In the genomic region with DNA sequence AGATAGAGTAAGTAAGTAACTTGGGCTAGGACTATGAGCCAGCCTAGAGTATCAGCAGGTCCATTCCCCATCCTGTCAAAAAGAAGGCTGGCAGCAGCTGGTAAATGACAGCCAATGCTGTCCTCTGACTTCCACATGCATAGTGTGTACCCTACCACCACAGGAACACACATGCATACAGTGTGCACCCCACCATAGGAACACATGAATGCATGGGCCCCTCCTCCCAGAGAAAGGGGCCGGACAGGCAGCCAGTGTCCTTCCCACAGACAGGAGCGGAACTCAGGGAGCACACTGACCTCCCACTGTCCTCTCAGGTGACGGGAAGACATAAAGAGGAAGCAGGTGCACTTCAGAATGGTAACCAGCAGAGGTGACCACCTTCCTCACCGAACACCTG, we compare ENCODE assay signal across 11 mouse cellular contexts.
DNase-seq lines count a peak whose midpoint lies in the region; ATAC-seq lines count a peak whose summit lies in the region.
"Had no signal": no experiment of that assay in that cellular context is flagged by ENCODE, and none has a peak within 500 bp of the region (broad histone marks: within the 10 kb centered on the region; RNA-seq: fewer than 3 reads in every experiment).

No protein-coding gene starts in this region.

- no peak overlapping the region for H3K4me2 ChIP-seq in embryonic facial prominence, embryonic 12.5 days (replicated peaks)
- H3K4me2 ChIP-seq in kidney, embryonic 14.5 days (replicated peaks; ENCODE audit: low read depth, low read length): no peak overlapping the region
- H3K4me2 ChIP-seq in neural tube, embryonic 13.5 days: no peak overlapping the region
- H3K4me2 ChIP-seq in neural tube, embryonic 15.5 days: no peak overlapping the region

- no peak for DNase-seq in embryonic facial prominence, embryonic 10.5 days (ENCODE audit: low spot score)
- no peak for DNase-seq in kidney, adult 18-20 months
- peak; percentile 50 for DNase-seq in yolk sac, embryonic 10.5 days (ENCODE audit: low spot score)
- DNase-seq in urinary bladder, postnatal 4 days (ENCODE audit: low spot score in 2 of 2): no peak
- DNase-seq: cerebellum, adult 9-11 months; right cerebral cortex, adult 18-20 months had no signal

- peaks cover 21% of the 10 kb centered on the region for H3K4me1 ChIP-seq in embryonic facial prominence, embryonic 12.5 days
- peaks cover 37% of the 10 kb centered on the region for H3K4me1 ChIP-seq in embryonic facial prominence, embryonic 10.5 days
- peaks cover 41% of the 10 kb centered on the region for H3K4me1 ChIP-seq in kidney, embryonic 14.5 days (ENCODE audit: control insufficient read depth, insufficient read depth, low read length)
- peaks cover 39% of the 10 kb centered on the region for H3K4me1 ChIP-seq in neural tube, embryonic 13.5 days (replicated peaks)
- H3K4me1 ChIP-seq in neural tube, embryonic 15.5 days: peaks cover 27% of the 10 kb centered on the region

- no peak overlapping the region for H3K9ac ChIP-seq in embryonic facial prominence, embryonic 12.5 days
- no peak overlapping the region for H3K9ac ChIP-seq in kidney, embryonic 14.5 days (ENCODE audit: low read depth, low read length)
- no peak overlapping the region for H3K9ac ChIP-seq in neural tube, embryonic 13.5 days
- no peak overlapping the region for H3K9ac ChIP-seq in neural tube, embryonic 15.5 days (replicated peaks)
- H3K9ac ChIP-seq: limb, embryonic 13.5 days had no signal

- H3K27ac ChIP-seq in embryonic facial prominence, embryonic 12.5 days: no peak overlapping the region
- no peak overlapping the region for H3K27ac ChIP-seq in embryonic facial prominence, embryonic 10.5 days (replicated peaks)
- H3K27ac ChIP-seq in kidney, embryonic 14.5 days (ENCODE audit: low read depth, low read length): peak overlapping the region; percentile 83
- no peak overlapping the region for H3K27ac ChIP-seq in neural tube, embryonic 13.5 days (replicated peaks)
- no peak overlapping the region for H3K27ac ChIP-seq in neural tube, embryonic 15.5 days (replicated peaks)

- H3K36me3 ChIP-seq in embryonic facial prominence, embryonic 12.5 days: no peaks in the 10 kb centered on the region
- H3K36me3 ChIP-seq in embryonic facial prominence, embryonic 10.5 days (replicated peaks): peaks cover 11% of the 10 kb centered on the region; the same call in 1 of the 2 replicates
- no peaks in the 10 kb centered on the region for H3K36me3 ChIP-seq in kidney, embryonic 14.5 days (ENCODE audit: control insufficient read depth, insufficient read depth, low read length)
- H3K36me3 ChIP-seq in neural tube, embryonic 13.5 days: no peaks in the 10 kb centered on the region
- no peaks in the 10 kb centered on the region for H3K36me3 ChIP-seq in neural tube, embryonic 15.5 days
- H3K36me3 ChIP-seq: limb, embryonic 13.5 days had no signal

- H3K27me3 ChIP-seq in embryonic facial prominence, embryonic 12.5 days: no peaks in the 10 kb centered on the region
- H3K27me3 ChIP-seq in embryonic facial prominence, embryonic 10.5 days (replicated peaks; ENCODE audit: low read depth, poor library complexity, severe bottlenecking): no peaks in the 10 kb centered on the region
- no peaks in the 10 kb centered on the region for H3K27me3 ChIP-seq in kidney, embryonic 14.5 days (ENCODE audit: control insufficient read depth, insufficient read depth, low read length)
- no peaks in the 10 kb centered on the region for H3K27me3 ChIP-seq in neural tube, embryonic 13.5 days
- no peaks in the 10 kb centered on the region for H3K27me3 ChIP-seq in neural tube, embryonic 15.5 days (replicated peaks)
- H3K27me3 ChIP-seq: limb, embryonic 13.5 days had no signal

- no peak overlapping the region for H3K4me3 ChIP-seq in embryonic facial prominence, embryonic 12.5 days
- H3K4me3 ChIP-seq in embryonic facial prominence, embryonic 10.5 days: no peak overlapping the region
- no peak overlapping the region for H3K4me3 ChIP-seq in kidney, embryonic 14.5 days (ENCODE audit: low read length)
- no peak overlapping the region for H3K4me3 ChIP-seq in neural tube, embryonic 13.5 days
- no peak overlapping the region for H3K4me3 ChIP-seq in neural tube, embryonic 15.5 days (replicated peaks)
- H3K4me3 ChIP-seq: limb, embryonic 13.5 days had no signal

- ATAC-seq in embryonic facial prominence, embryonic 12.5 days (ENCODE audit: insufficient number of reproducible peaks, insufficient read depth, low FRiP score, low TSS enrichment): 0 out of 2 replicates have a peak, but pooled peaks have one; percentile 54
- ATAC-seq in kidney, embryonic 14.5 days (ENCODE audit: low FRiP score, low TSS enrichment): peak; percentile 54
- peak; percentile 45; the same call in 1 of the 2 replicates for ATAC-seq in neural tube, embryonic 13.5 days (ENCODE audit: low read depth)
- no peak for ATAC-seq in neural tube, embryonic 15.5 days (ENCODE audit: low FRiP score)

- H3K9me3 ChIP-seq in embryonic facial prominence, embryonic 12.5 days: no peaks in the 10 kb centered on the region
- peaks cover 7% of the 10 kb centered on the region; the same call in 1 of the 2 replicates for H3K9me3 ChIP-seq in embryonic facial prominence, embryonic 10.5 days
- H3K9me3 ChIP-seq in kidney, embryonic 14.5 days (ENCODE audit: control insufficient read depth, low read length): no peaks in the 10 kb centered on the region
- H3K9me3 ChIP-seq in neural tube, embryonic 13.5 days: no peaks in the 10 kb centered on the region
- no peaks in the 10 kb centered on the region for H3K9me3 ChIP-seq in neural tube, embryonic 15.5 days (replicated peaks)
- H3K9me3 ChIP-seq: limb, embryonic 13.5 days had no signal

- 89% methylated on average over 4 of the region's 4 CpGs for WGBS in embryonic facial prominence, embryonic 12.5 days
- 93% methylated on average over 4 of the region's 4 CpGs for WGBS in embryonic facial prominence, embryonic 10.5 days
- WGBS in kidney, embryonic 14.5 days: 42% methylated on average over 4 of the region's 4 CpGs
- 77% methylated on average over 4 of the region's 4 CpGs for WGBS in neural tube, embryonic 13.5 days
- 83% methylated on average over 4 of the region's 4 CpGs for WGBS in neural tube, embryonic 15.5 days
